Mouse (Mus musculus) cerebellum, postnatal 14 days (tissue): ENCODE results near the gene Sipa1l1.

Experiments
- DNase-seq, 2 experiments: peaks; one replicate each; pipeline ENCODE4 v3.0.0; 2021; ENCODE audit warnings: mixed read lengths in 2 of 2

The Sipa1l1 gene

GRCm38 (mm10) chr12:82213056-82213455 is 43.9 kb downstream of the Sipa1l1 start:
- no peak for DNase-seq

- DNase-seq, result no peak
Observed at GRCm38 (mm10) chr12:82214916-82215315, 45.8 kb downstream of the Sipa1l1 start.

GRCm38 (mm10) chr12:82216801-82217553 is 47.9 kb downstream of the Sipa1l1 start:
- DNase-seq, result no peak

- no peak for DNase-seq
Observed at GRCm38 (mm10) chr12:82218201-82218600, 49.1 kb downstream of the Sipa1l1 start.

- no peak for DNase-seq
Observed at GRCm38 (mm10) chr12:82220367-82221089, 51.4 kb downstream of the Sipa1l1 start.

- DNase-seq, result no peak
Observed at GRCm38 (mm10) chr12:82223126-82223815, 54.2 kb downstream of the Sipa1l1 start.

GRCm38 (mm10) chr12:82224848-82225247 is 55.7 kb downstream of the Sipa1l1 start:
- no peak for DNase-seq

- DNase-seq, result no peak
Observed at GRCm38 (mm10) chr12:82225278-82225677, 56.2 kb downstream of the Sipa1l1 start.

- no peak for DNase-seq
Observed at GRCm38 (mm10) chr12:82225751-82226228, 56.7 kb downstream of the Sipa1l1 start.

- DNase-seq, result no peak
Observed at GRCm38 (mm10) chr12:82226311-82227066, 57.4 kb downstream of the Sipa1l1 start.

- no peak for DNase-seq
Observed at GRCm38 (mm10) chr12:82230127-82230526, 61.0 kb downstream of the Sipa1l1 start.

- no peak for DNase-seq
Observed at GRCm38 (mm10) chr12:82231191-82231590, 62.1 kb downstream of the Sipa1l1 start.

GRCm38 (mm10) chr12:82233177-82233576 is 64.1 kb downstream of the Sipa1l1 start:
- no peak for DNase-seq

GRCm38 (mm10) chr12:82234463-82235223 is 65.5 kb downstream of the Sipa1l1 start:
- DNase-seq, result no peak

GRCm38 (mm10) chr12:82237095-82237494 is 68.0 kb downstream of the Sipa1l1 start:
- no peak for DNase-seq

GRCm38 (mm10) chr12:82237946-82238345 is 68.8 kb downstream of the Sipa1l1 start:
- no peak for DNase-seq

GRCm38 (mm10) chr12:82240674-82241073 is 71.6 kb downstream of the Sipa1l1 start:
- no peak for DNase-seq

- no peak for DNase-seq
Observed at GRCm38 (mm10) chr12:82245219-82245618, 76.1 kb downstream of the Sipa1l1 start.

GRCm38 (mm10) chr12:82246422-82246821 is 77.3 kb downstream of the Sipa1l1 start:
- DNase-seq, result no peak

- DNase-seq, result no peak
Observed at GRCm38 (mm10) chr12:82247371-82248258, 78.5 kb downstream of the Sipa1l1 start.

GRCm38 (mm10) chr12:82248501-82248900 is 79.4 kb downstream of the Sipa1l1 start:
- no peak for DNase-seq
